Comparison of ENCODE assay signal across 8 mouse cellular contexts in the genomic region with DNA sequence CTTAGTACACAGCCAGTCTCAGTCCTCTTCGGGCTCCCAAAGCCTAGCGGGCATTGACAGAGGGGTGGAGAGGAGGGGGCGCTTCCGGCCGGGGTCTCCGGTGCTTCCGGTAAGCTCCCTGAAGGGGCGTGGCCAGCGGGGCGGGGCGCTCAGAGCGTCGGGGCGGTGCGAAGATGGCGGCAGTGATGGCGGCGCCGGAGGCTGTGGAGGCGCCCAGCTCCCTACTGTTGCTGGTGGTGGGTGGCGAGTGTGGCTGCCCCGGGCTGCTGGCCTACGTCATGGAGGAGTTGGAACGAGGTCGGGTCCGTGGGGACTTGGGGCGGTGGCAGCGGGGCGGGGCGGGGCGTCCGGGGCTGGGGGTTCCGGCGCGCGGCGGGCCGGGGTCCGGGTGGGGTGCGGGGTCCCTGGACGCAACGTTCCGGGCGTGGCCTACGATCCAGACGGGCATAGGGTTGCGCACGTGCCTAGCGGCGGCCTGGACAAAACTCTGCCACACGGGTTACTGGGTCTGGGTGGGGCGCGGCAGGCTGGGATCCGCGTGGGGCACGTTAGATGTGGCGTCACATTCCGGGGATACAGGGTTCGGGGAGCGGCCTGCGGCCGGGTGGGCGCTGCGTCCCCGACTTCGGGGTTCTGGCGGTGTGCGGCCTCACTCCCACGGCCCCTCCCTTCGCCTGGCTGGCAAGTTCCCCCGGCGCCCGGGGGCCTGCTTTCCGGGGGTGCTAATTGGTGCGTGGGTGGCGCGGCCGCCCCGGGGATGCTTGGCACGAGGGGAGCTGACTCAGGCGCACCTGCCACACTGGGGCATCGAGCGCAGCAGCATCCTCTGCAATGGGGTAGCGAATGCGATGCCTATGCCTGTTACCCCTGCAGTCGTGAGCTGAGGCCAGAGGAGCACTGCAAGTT. TPM values are rescaled to one million over a fixed set of nuclear protein-coding genes. Genes with fewer than 3 reads are reported as not detected.
A peak's percentile ranks its signal among the peaks of the same experiment; 100 is the strongest.
DNase-seq lines count a peak whose midpoint lies in the region; ATAC-seq and TF ChIP-seq lines count a peak whose summit lies in the region.

A gene (plus strand): TSS at position 102 of the 906 bp plus-strand sequence.

- H3K4me2 ChIP-seq in embryonic facial prominence, embryonic 14.5 days (ENCODE audit: low read depth, low read length): peak within 1 kb of the TSS; percentile 93
- peak within 1 kb of the TSS; percentile 80 for H3K4me2 ChIP-seq in limb, embryonic 15.5 days
- H3K4me2 ChIP-seq in midbrain, postnatal 0 days (ENCODE audit: low read depth, low read length, poor library complexity, severe bottlenecking): peak within 1 kb of the TSS; percentile 92

- peak; percentile 95 for ATAC-seq in embryonic facial prominence, embryonic 14.5 days (ENCODE audit: low read depth)
- ATAC-seq in limb, embryonic 15.5 days (ENCODE audit: insufficient number of reproducible peaks, low FRiP score, low TSS enrichment, low read depth): peak; percentile 89
- peak; percentile 95 for ATAC-seq in midbrain, postnatal 0 days (ENCODE audit: low FRiP score)

- H3K9ac ChIP-seq in embryonic facial prominence, embryonic 14.5 days (ENCODE audit: low read depth, low read length): peak within 1 kb of the TSS; percentile 90
- peak within 1 kb of the TSS; percentile 83 for H3K9ac ChIP-seq in limb, embryonic 15.5 days
- H3K9ac ChIP-seq in midbrain, postnatal 0 days (replicated peaks; ENCODE audit: low read length, poor library complexity, severe bottlenecking): peak within 1 kb of the TSS; percentile 89

- H3K4me3 ChIP-seq in embryonic facial prominence, embryonic 14.5 days (ENCODE audit: low read depth, low read length): peak within 1 kb of the TSS; percentile 84
- peak within 1 kb of the TSS; percentile 92 for H3K4me3 ChIP-seq in limb, embryonic 15.5 days
- H3K4me3 ChIP-seq in midbrain, postnatal 0 days (ENCODE audit: low read depth, low read length): peak within 1 kb of the TSS; percentile 88

- peaks cover 11% of the 10 kb centered on the region for H3K4me1 ChIP-seq in embryonic facial prominence, embryonic 14.5 days (ENCODE audit: control insufficient read depth, insufficient read depth, low read length)
- peaks cover 17% of the 10 kb centered on the region for H3K4me1 ChIP-seq in limb, embryonic 15.5 days
- peaks cover 3% of the 10 kb centered on the region; the same call in 1 of the 2 replicates for H3K4me1 ChIP-seq in midbrain, postnatal 0 days (ENCODE audit: insufficient read depth, low read length)

- DNase-seq in 3T3-L1 (ENCODE audit: low read depth, low spot score): peak; percentile 82
- peak; percentile 82 to 91 for DNase-seq in adrenal gland, postnatal 36 days
- peak; percentile 95 for DNase-seq in embryonic facial prominence, embryonic 14.5 days (ENCODE audit: low spot score)
- DNase-seq in heart, adult 8-10 months (ENCODE audit: low spot score): peak; percentile 40
- DNase-seq in kidney, adult 9 months: peak; percentile 62
- DNase-seq in midbrain, postnatal 0 days (ENCODE audit: low spot score): peak; percentile 93
- peak; percentile 57 to 72 for DNase-seq in spleen, postnatal 14 days (ENCODE audit: low spot score in 2 of 2)

- H3K27ac ChIP-seq in embryonic facial prominence, embryonic 14.5 days (replicated peaks; ENCODE audit: low read depth, low read length): peak within 1 kb of the TSS; percentile 93
- peak within 1 kb of the TSS; percentile 94 for H3K27ac ChIP-seq in limb, embryonic 15.5 days
- H3K27ac ChIP-seq in midbrain, postnatal 0 days (ENCODE audit: low read depth, low read length): peak within 1 kb of the TSS; percentile 91

- peak; percentile 25; the same call in 1 of the 2 replicates for TF ChIP-seq CTCF in midbrain, postnatal 0 days (IDR thresholded peaks at IDR 0.05)

- H3K36me3 ChIP-seq in embryonic facial prominence, embryonic 14.5 days (ENCODE audit: control insufficient read depth, insufficient read depth, low read length): 0 out of 2 replicates have a peak, but pooled peaks cover 7% of the 10 kb centered on the region
- H3K36me3 ChIP-seq in limb, embryonic 15.5 days: peaks cover 4% of the 10 kb centered on the region
- H3K36me3 ChIP-seq in midbrain, postnatal 0 days (ENCODE audit: insufficient read depth, low read length): 0 out of 2 replicates have a peak, but pooled peaks cover 4% of the 10 kb centered on the region

- H3K27me3 ChIP-seq in embryonic facial prominence, embryonic 14.5 days (replicated peaks; ENCODE audit: control insufficient read depth, insufficient read depth, low read length): 0 out of 2 replicates have a peak, but pooled peaks cover 4% of the 10 kb centered on the region
- H3K27me3 ChIP-seq in limb, embryonic 15.5 days: peaks cover 5% of the 10 kb centered on the region
- H3K27me3 ChIP-seq in midbrain, postnatal 0 days (ENCODE audit: insufficient read depth, low read length): 0 out of 2 replicates have a peak, but pooled peaks cover 4% of the 10 kb centered on the region

- under 1% methylated on average over 32 of the region's 86 CpGs for WGBS in embryonic facial prominence, embryonic 14.5 days
- under 1% methylated on average over 80 of the region's 86 CpGs for whole genome bisulfite sequencing in limb, embryonic 15.5 days
- WGBS in midbrain, postnatal 0 days: under 1% methylated on average over 68 of the region's 86 CpGs

- no peaks in the 10 kb centered on the region for H3K9me3 ChIP-seq in embryonic facial prominence, embryonic 14.5 days (ENCODE audit: control insufficient read depth, low read length)
- H3K9me3 ChIP-seq in limb, embryonic 15.5 days: no peaks in the 10 kb centered on the region
- H3K9me3 ChIP-seq in midbrain, postnatal 0 days (ENCODE audit: low read length): no peaks in the 10 kb centered on the region

RNA-seq across cellular contexts. Expression of the gene that starts here (rescaled TPM):
- total RNA-seq in adrenal gland, postnatal 36 days (2021): 10 to 100 TPM; 25.6 to 42.0 TPM
- 41.3 and 49.7 TPM in 2 replicates for polyA plus RNA-seq in embryonic facial prominence, embryonic 14.5 days (2014; fragmentation: Nextera tagmentation; extraction: Ambion mirVana)
- total RNA-seq in heart, adult 8-10 months (2022): 10 to 100 TPM; 17.8 to 24.5 (median 20.6) TPM
- 43.3 and 49.4 TPM in 2 replicates for polyA plus RNA-seq in limb, embryonic 15.5 days (2015; fragmentation: Nextera tagmentation; extraction: Ambion mirVana)
- 87.7 and 93.7 TPM in 2 replicates for total RNA-seq in midbrain, postnatal 0 days (2014; rRNA removed)
- polyA plus RNA-seq in midbrain, postnatal 0 days (2015; fragmentation: Nextera tagmentation; extraction: Ambion mirVana): 59.1 and 59.8 TPM in 2 replicates

Comparison
In these comparisons a context has a peak if more than half of its experiments do, and no peak if none do; other contexts are left out.
1. Peak in every context shown above with its lines: DNase-seq, ATAC-seq, H3K4me3 ChIP-seq and H3K27ac ChIP-seq.
2. DNase-seq: peak in every context shown above with its lines; median percentile 95 in embryonic facial prominence, embryonic 14.5 days; 93 in midbrain, postnatal 0 days; 86 in adrenal gland, postnatal 36 days; 82 in 3T3-L1; 64 in spleen, postnatal 14 days; 62 in kidney, adult 9 months; 40 in heart, adult 8-10 months.